Mouse (Mus musculus) bone marrow macrophage, adult 2 months (primary cell): Measurements from ENCODE around the gene Hs6st1.

Source experiments
- CTCF ChIP-seq: IDR thresholded peaks from 2 replicates; pipeline ENCODE4 v1.5.1; 2012; ENCODE audit warnings: low read depth, mild to moderate bottlenecking, low read length, moderate library complexity
- POLR2A ChIP-seq: IDR thresholded peaks from 2 replicates; pipeline ENCODE4 v1.6.1; 2012; ENCODE audit warnings: mild to moderate bottlenecking, low read depth, low read length, borderline replicate concordance

- TF ChIP-seq CTCF (no peak), POLR2A (no peak)
These were observed 22.5 kb downstream of the Hs6st1 start for GRCm38 (mm10) chr1:36090722-36091110.
